Mouse (Mus musculus) neural tube, embryonic 12.5 days (tissue): ENCODE measurements around the gene Enthd1. TPM values are rescaled to one million over a fixed set of nuclear protein-coding genes. Genes with fewer than 3 reads are reported as not detected.

Experiments
- ATAC-seq: fragments of 200-750 bp; cut with Nextera tagmentation; 2 replicates; pipeline ENCODE4 v1.8.0; 2017; ENCODE audit warnings: low read depth, mild to moderate bottlenecking, moderate TSS enrichment, moderate library complexity; ENCODE audit not compliant: low FRiP score
- H3K27ac ChIP-seq: fragments of 300-500 bp; sonication (generic); 2 replicates; pipeline ENCODE4 v1.5.1; 2016
- H3K27me3 ChIP-seq: fragments of 300-500 bp; sonication (generic); replicated peaks from 2 replicates; pipeline ENCODE4 v1.6.1; 2016; ENCODE audit warnings: mild to moderate bottlenecking
- H3K36me3 ChIP-seq: fragments of 300-500 bp; sonication (generic); 2 replicates; pipeline ENCODE4 v1.6.1; 2016; ENCODE audit warnings: mild to moderate bottlenecking
- H3K4me1 ChIP-seq: fragments of 300-500 bp; sonication (generic); 2 replicates; pipeline ENCODE4 v1.6.1; 2016
- H3K4me2 ChIP-seq: fragments of 300-500 bp; sonication (generic); replicated peaks from 2 replicates; pipeline ENCODE4 v1.6.1; 2016; ENCODE audit warnings: mild to moderate bottlenecking
- H3K4me3 ChIP-seq: fragments of 300-500 bp; sonication (generic); 2 replicates; pipeline ENCODE4 v1.5.1; 2016
- H3K9ac ChIP-seq: fragments of 300-500 bp; sonication (generic); 2 replicates; pipeline ENCODE4 v1.6.1; 2016; ENCODE audit warnings: mild to moderate bottlenecking
- H3K9me3 ChIP-seq: fragments of 300-500 bp; sonication (generic); 2 replicates; pipeline ENCODE4 v1.6.1; 2016; ENCODE audit warnings: mild to moderate bottlenecking
- WGBS: fragments of 180-500 bp; shearing (Covaris S2); methylation state at CpG from one replicate; pipeline ENCODE4 v1.1.7; 2016; 5-methylcytosine and 5-hydroxymethylcytosine counted together
- polyA plus RNA-seq: library from polyadenylated mRNA; unstranded; fragments of >200 nt; fragmentation: Nextera tagmentation; extraction: Ambion mirVana; gene quantifications from 2 replicates; pipeline ENCODE4 v1.2.1, GENCODE M21; 2016

Enthd1 gene
- polyA plus RNA-seq, result not detected in 2 replicates

GRCm38 (mm10) chr15:80565106-80565665 lies at the start of gene Enthd1:
Gene Enthd1 (minus strand): TSS chr15:80565156.
- Histone ChIP-seq H3K9ac (no peak within 1 kb of the TSS), H3K4me1 (no peaks in the 10 kb centered on the region), H3K36me3 (no peaks in the 10 kb centered on the region), H3K27me3 (no peaks in the 10 kb centered on the region), H3K4me3 (no peak within 1 kb of the TSS), H3K4me2 (no peak within 1 kb of the TSS), H3K27ac (no peak within 1 kb of the TSS), H3K9me3 (no peaks in the 10 kb centered on the region)
- 80% methylated on average over 19 of the region's 19 CpGs for WGBS
- ATAC-seq, result no peak

GRCm38 (mm10) chr15:80613904-80614303 lies 48.9 kb upstream of the Enthd1 start:
- Histone ChIP-seq H3K27me3 (0 out of 2 replicates have a peak, but pooled peaks cover 3% of the 10 kb centered on the region), H3K4me2 (peak overlapping the region; percentile 45; the same call in 1 of the 2 replicates), H3K9ac (no peak overlapping the region), H3K4me1 (peaks cover 23% of the 10 kb centered on the region), H3K9me3 (no peaks in the 10 kb centered on the region), H3K36me3 (no peaks in the 10 kb centered on the region), H3K4me3 (no peak overlapping the region), H3K27ac (0 out of 2 replicates have a peak overlapping the region, but pooled peaks have one; percentile 26)
- WGBS, result 39% methylated on average over 5 of the region's 5 CpGs
- ATAC-seq, result no peak

DNA sequence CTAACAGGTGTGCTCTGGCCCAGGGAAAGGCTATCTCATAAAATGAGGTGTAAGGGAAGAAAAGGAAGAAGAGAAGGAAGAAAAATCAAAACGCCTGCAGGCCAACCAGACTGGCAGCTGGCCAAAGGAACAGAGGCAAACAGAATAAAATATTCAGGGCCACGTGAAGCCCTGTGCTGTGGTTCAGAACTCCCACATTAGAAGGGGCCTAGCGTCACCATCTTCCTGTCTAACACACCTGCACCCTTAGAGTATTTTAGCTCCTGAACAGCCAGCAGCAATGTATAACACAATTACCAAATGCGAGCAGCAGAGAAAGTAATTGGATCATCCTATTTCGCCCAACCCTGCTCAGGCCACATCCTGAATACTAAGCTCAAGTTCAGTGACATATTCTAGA lies 46.5 kb upstream of the Enthd1 start:
- no peaks in the 10 kb centered on the region for H3K36me3 ChIP-seq
- H3K4me2 ChIP-seq, result no peak overlapping the region
- H3K9ac ChIP-seq, result no peak overlapping the region
- ATAC-seq, result no peak
- no peaks in the 10 kb centered on the region for H3K9me3 ChIP-seq
- WGBS, result 87% methylated on average over 5 of the region's 5 CpGs
- H3K4me3 ChIP-seq, result no peak overlapping the region
- H3K27me3 ChIP-seq, result 0 out of 2 replicates have a peak, but pooled peaks cover 3% of the 10 kb centered on the region
- no peak overlapping the region for H3K27ac ChIP-seq
- peaks cover 23% of the 10 kb centered on the region for H3K4me1 ChIP-seq

GRCm38 (mm10) chr15:80610335-80610734 lies 45.4 kb upstream of the Enthd1 start:
- ATAC-seq, result no peak
- H3K27ac ChIP-seq, result no peak overlapping the region
- peaks cover 16% of the 10 kb centered on the region; the same call in 1 of the 2 replicates for H3K4me1 ChIP-seq
- 68% methylated on average over 2 of the region's 2 CpGs for WGBS
- H3K36me3 ChIP-seq, result no peaks in the 10 kb centered on the region
- no peaks in the 10 kb centered on the region for H3K9me3 ChIP-seq
- no peak overlapping the region for H3K9ac ChIP-seq
- no peaks in the 10 kb centered on the region for H3K27me3 ChIP-seq
- H3K4me2 ChIP-seq, result no peak overlapping the region
- H3K4me3 ChIP-seq, result no peak overlapping the region

DNA sequence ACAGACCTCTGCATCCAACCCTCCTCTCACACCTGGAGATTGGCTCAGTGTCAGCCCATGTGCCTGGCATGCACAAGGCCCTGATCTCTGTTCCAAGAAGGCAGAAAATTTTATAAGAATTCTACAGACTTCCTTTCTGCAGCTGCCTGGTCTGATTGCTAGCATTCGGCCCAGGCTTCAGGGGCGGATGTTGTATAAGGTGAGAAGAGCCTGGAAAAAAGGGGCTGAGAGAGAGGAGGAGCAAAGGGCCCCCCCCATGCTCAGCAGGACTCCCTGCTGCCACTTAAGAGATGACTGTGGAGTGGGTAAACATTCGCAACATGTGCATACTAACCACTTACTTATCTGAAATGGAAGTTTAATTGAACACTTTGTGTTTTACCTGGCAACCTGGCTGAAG lies 43.0 kb upstream of the Enthd1 start:
- Histone ChIP-seq H3K4me2 (no peak overlapping the region), H3K9ac (no peak overlapping the region), H3K4me3 (no peak overlapping the region), H3K36me3 (no peaks in the 10 kb centered on the region), H3K27me3 (no peaks in the 10 kb centered on the region), H3K27ac (no peak overlapping the region), H3K4me1 (peaks cover 2% of the 10 kb centered on the region; the same call in 1 of the 2 replicates), H3K9me3 (no peaks in the 10 kb centered on the region)
- 81% methylated on average over 3 of the region's 3 CpGs for WGBS
- no peak for ATAC-seq

GRCm38 (mm10) chr15:80604026-80604425 lies 39.1 kb upstream of the Enthd1 start:
- Histone ChIP-seq H3K4me3 (no peak overlapping the region), H3K9me3 (no peaks in the 10 kb centered on the region), H3K4me1 (peaks cover 7% of the 10 kb centered on the region; the same call in 1 of the 2 replicates), H3K9ac (no peak overlapping the region), H3K4me2 (no peak overlapping the region), H3K27ac (no peak overlapping the region), H3K36me3 (no peaks in the 10 kb centered on the region), H3K27me3 (no peaks in the 10 kb centered on the region)
- ATAC-seq, result no peak
- WGBS, result 85% methylated on average over 6 of the region's 6 CpGs

DNA sequence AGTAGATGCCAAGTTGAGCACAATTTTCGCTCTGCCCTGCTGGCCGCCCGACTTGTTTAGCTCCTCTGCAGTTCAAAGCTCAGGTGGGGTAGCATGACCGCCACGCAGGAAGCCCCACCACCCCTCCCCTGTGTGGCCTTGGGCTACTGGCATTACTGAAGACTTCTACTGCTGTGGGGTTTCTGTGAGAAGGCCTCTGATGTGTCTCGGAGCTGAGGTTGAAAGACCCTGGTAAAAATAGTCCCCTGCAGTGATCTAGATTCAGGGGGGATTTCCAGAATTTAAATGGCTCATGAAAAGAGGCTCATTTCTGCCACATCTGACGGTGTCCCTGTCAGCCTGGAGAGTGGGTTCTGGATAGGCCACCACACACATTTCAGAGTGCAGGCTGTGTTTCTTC lies 37.5 kb upstream of the Enthd1 start:
- Histone ChIP-seq H3K4me1 (peaks cover 7% of the 10 kb centered on the region; the same call in 1 of the 2 replicates), H3K9me3 (no peaks in the 10 kb centered on the region), H3K9ac (no peak overlapping the region), H3K4me3 (no peak overlapping the region), H3K27ac (no peak overlapping the region), H3K36me3 (no peaks in the 10 kb centered on the region), H3K4me2 (no peak overlapping the region), H3K27me3 (no peaks in the 10 kb centered on the region)
- ATAC-seq, result no peak
- 54% methylated on average over 7 of the region's 7 CpGs for whole genome bisulfite sequencing

DNA sequence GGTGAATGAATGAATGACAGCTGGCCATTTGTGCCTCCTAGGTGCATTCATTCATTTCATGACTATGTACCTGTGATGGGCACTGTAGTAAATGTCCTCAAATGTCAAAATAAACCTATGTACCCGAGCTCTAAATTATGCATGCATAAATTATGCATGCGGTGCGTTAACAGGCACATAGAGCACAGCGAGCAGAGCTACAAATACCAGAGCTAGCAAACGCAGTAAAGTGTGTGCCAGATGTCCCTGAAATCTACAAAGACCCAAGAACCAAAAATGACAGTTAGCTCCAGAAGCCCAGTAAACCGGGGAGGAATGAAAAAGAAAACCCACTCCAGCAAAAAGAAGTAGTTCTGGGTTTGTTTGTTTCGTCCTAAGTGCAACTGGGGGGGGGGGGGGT lies 36.5 kb upstream of the Enthd1 start:
- peaks cover 7% of the 10 kb centered on the region; the same call in 1 of the 2 replicates for H3K4me1 ChIP-seq
- H3K9me3 ChIP-seq, result no peaks in the 10 kb centered on the region
- H3K4me2 ChIP-seq, result no peak overlapping the region
- H3K4me3 ChIP-seq, result no peak overlapping the region
- ATAC-seq, result no peak
- 45% methylated on average over 7 of the region's 7 CpGs for WGBS
- H3K9ac ChIP-seq, result no peak overlapping the region
- H3K36me3 ChIP-seq, result no peaks in the 10 kb centered on the region
- no peak overlapping the region for H3K27ac ChIP-seq
- H3K27me3 ChIP-seq, result no peaks in the 10 kb centered on the region

- Histone ChIP-seq H3K36me3 (no peaks in the 10 kb centered on the region), H3K9ac (no peak overlapping the region), H3K4me1 (peaks cover 14% of the 10 kb centered on the region), H3K4me3 (no peak overlapping the region), H3K27me3 (no peaks in the 10 kb centered on the region), H3K9me3 (no peaks in the 10 kb centered on the region), H3K4me2 (no peak overlapping the region), H3K27ac (no peak overlapping the region)
- ATAC-seq, result no peak
- WGBS, result 81% methylated on average over 4 of the region's 4 CpGs
Observed at GRCm38 (mm10) chr15:80599843-80600242, 34.9 kb upstream of the Enthd1 start.

GRCm38 (mm10) chr15:80599213-80599750 lies 34.3 kb upstream of the Enthd1 start:
- Histone ChIP-seq H3K4me2 (no peak overlapping the region), H3K4me3 (no peak overlapping the region), H3K36me3 (no peaks in the 10 kb centered on the region), H3K27me3 (no peaks in the 10 kb centered on the region), H3K9ac (no peak overlapping the region), H3K9me3 (no peaks in the 10 kb centered on the region), H3K27ac (no peak overlapping the region), H3K4me1 (peaks cover 14% of the 10 kb centered on the region)
- 52% methylated on average over 16 of the region's 16 CpGs for WGBS
- no peak for ATAC-seq

DNA sequence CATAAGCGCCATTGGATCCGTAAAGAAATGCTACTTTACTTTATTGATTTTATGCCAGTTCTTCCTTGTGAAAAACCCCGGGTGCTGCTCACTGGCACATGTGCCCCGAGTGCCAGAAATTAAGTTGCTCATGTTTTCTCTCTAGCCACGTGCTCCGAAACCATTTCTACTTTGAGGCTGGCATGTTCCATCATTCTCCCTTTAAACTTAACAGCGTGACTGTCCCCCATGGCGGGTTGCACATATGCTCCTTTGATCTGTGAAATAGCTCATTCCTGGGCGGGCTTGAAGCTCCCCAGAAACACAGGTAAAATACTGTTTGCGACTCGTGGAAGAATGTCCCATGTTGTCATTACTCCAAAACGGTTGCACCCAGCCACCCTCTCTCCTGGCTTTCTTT lies 33.8 kb upstream of the Enthd1 start:
- no peak overlapping the region for H3K27ac ChIP-seq
- no peak for ATAC-seq
- H3K36me3 ChIP-seq, result no peaks in the 10 kb centered on the region
- no peak overlapping the region for H3K4me3 ChIP-seq
- peaks cover 14% of the 10 kb centered on the region for H3K4me1 ChIP-seq
- 70% methylated on average over 12 of the region's 12 CpGs for WGBS
- H3K9me3 ChIP-seq, result no peaks in the 10 kb centered on the region
- no peak overlapping the region for H3K4me2 ChIP-seq
- no peak overlapping the region for H3K9ac ChIP-seq
- no peaks in the 10 kb centered on the region for H3K27me3 ChIP-seq

DNA sequence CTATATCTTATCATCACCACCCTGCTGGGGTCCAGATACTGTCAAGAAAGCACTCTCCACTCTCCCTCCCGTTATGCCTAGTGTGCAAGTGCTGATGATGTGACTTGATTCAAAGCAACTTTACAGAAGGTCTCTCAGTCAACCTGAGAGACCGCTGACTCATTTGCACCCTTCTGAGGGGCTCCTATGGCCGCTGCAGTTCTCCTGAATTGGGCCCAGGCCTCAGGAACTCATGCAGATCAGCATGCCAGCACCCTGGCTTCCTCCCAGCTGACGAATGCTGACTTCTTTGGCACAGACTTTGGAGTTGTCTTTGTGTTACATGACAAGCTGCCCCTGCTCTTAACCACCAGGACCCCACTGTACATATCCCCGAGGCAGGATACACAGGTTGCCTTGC lies 28.9 kb upstream of the Enthd1 start:
- H3K36me3 ChIP-seq, result no peaks in the 10 kb centered on the region
- no peak overlapping the region for H3K9ac ChIP-seq
- WGBS, result 79% methylated on average over 5 of the region's 5 CpGs
- H3K4me3 ChIP-seq, result no peak overlapping the region
- no peak overlapping the region for H3K4me2 ChIP-seq
- no peak overlapping the region for H3K27ac ChIP-seq
- H3K9me3 ChIP-seq, result no peaks in the 10 kb centered on the region
- H3K27me3 ChIP-seq, result no peaks in the 10 kb centered on the region
- ATAC-seq, result no peak
- peaks cover 7% of the 10 kb centered on the region; the same call in 1 of the 2 replicates for H3K4me1 ChIP-seq

- Histone ChIP-seq H3K4me3 (no peak overlapping the region), H3K9ac (no peak overlapping the region), H3K27ac (no peak overlapping the region), H3K36me3 (no peaks in the 10 kb centered on the region), H3K9me3 (no peaks in the 10 kb centered on the region), H3K27me3 (no peaks in the 10 kb centered on the region), H3K4me1 (peaks cover 7% of the 10 kb centered on the region; the same call in 1 of the 2 replicates), H3K4me2 (no peak overlapping the region)
- no peak for ATAC-seq
- WGBS, result 90% methylated on average over 6 of the region's 6 CpGs
Observed at GRCm38 (mm10) chr15:80592737-80593136, 27.8 kb upstream of the Enthd1 start.
